Mouse (Mus musculus) activated CD4-positive, CD25-positive, alpha-beta regulatory T cell, adult 9 weeks (primary cell): ENCODE data around the gene Ets2. TPM values are rescaled to one million over a fixed set of nuclear protein-coding genes. Genes with fewer than 3 reads are reported as not detected.

Experiments
- polyA plus RNA-seq: library from polyadenylated mRNA; unstranded; fragments of 100-300 nt; shearing (Covaris generic); gene quantifications from one replicate; pipeline ENCODE4 v1.2.1, GENCODE M21; 2017

Gene Ets2
- polyA plus RNA-seq = 12.9 TPM

GRCm38 (mm10) chr16:95701802-95702561 lies at the start of gene Ets2:
Ets2 (plus strand) TSS chr16:95702075.

Other genes with a start within 250 kb of the Ets2 start
- gene Erg, start 115.5 kb upstream of the Ets2 start, polyA plus RNA-seq = not detected